Mouse (Mus musculus): ENCODE measurements at regions not wholly inside any gene's neighbourhood (a gene's known extent, or its start where the extent isn't known, plus 50 kb on each side); places are given as distances from the start of the nearest gene placed in this dataset.

DNA sequence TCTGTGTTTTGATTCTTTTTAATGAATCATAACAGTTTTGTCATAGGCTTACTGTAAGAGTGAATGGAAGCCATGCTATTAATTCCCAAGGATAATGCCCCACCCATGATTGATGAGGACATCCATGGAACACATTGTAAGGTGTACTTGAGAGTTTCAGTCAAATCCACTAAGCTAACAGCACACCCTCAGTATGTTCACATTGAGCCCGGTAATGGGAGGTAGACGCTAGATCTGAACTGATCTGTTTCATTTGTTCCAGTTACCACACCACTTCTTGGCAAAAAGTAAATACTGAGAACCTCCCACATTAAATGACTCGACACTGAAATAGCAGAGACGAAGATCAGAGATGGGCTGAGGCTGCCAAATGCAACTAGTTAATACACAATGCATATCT is 165.9 kb downstream of the Klf6 start:
- Histone ChIP-seq H3K9me3 (replicated peaks; ENCODE audit: insufficient read depth, low read length) (no peaks in the 10 kb centered on the region), H3K27me3 (ENCODE audit: control insufficient read depth in 1 of 2, insufficient read depth in 2 of 2, low read length in 2 of 2) (no peaks in the 10 kb centered on the region), H3K36me3 (ENCODE audit: control insufficient read depth in 1 of 2, insufficient read depth in 2 of 2, low read length in 2 of 2) (no peaks in the 10 kb centered on the region), H3K27ac (ENCODE audit: control insufficient read depth, low read depth, low read length) (no peak overlapping the region), H3K79me2 (ENCODE audit: control insufficient read depth, insufficient read depth, low read length, poor library complexity) (no peaks in the 10 kb centered on the region), H3K9ac (ENCODE audit: control insufficient read depth, low read depth, low read length, poor library complexity, severe bottlenecking) (no peak overlapping the region), H3K4me1 (ENCODE audit: control insufficient read depth in 1 of 2, insufficient read depth in 2 of 2, low read length in 2 of 2) (no peaks in the 10 kb centered on the region), H3K4me3 (ENCODE audit: control insufficient read depth in 1 of 2, insufficient read depth in 1 of 2, low read depth in 2 of 2, low read length in 2 of 2) (no peak overlapping the region)
- DNase-seq (ENCODE audit: low read depth, low spot score): no peak
- TF ChIP-seq MAX (IDR thresholded peaks at IDR 0.05; ENCODE audit: low read length): no peak
- TF ChIP-seq E2F4 (IDR thresholded peaks at IDR 0.05; ENCODE audit: borderline replicate concordance, low read depth, low read length): no peak
- TF ChIP-seq MYC (IDR thresholded peaks at IDR 0.05; ENCODE audit: low read depth, low read length): no peak
- TF ChIP-seq RAD21 (IDR thresholded peaks at IDR 0.05; ENCODE audit: low read depth, low read length): no peak
- no peak for TF ChIP-seq EP300 (IDR thresholded peaks at IDR 0.05; ENCODE audit: low read depth in 1 of 2, low read length in 2 of 2)
- TF ChIP-seq GABPA (IDR thresholded peaks at IDR 0.05; ENCODE audit: low read depth, low read length): no peak
- TF ChIP-seq USF2 (IDR thresholded peaks at IDR 0.05; ENCODE audit: borderline replicate concordance in 1 of 2, insufficient read depth in 1 of 2, low read depth in 1 of 2, low read length in 2 of 2): no peak
- TF ChIP-seq CHD2 (IDR thresholded peaks at IDR 0.05; ENCODE audit: low read length): no peak
- no peak for TF ChIP-seq KAT2A (conservative IDR thresholded peaks at IDR 0.05; ENCODE audit: low read depth, low read length)
- TF ChIP-seq NELFE (IDR thresholded peaks at IDR 0.05; ENCODE audit: low read depth, low read length): no peak
- TF ChIP-seq HCFC1 (IDR thresholded peaks at IDR 0.05; ENCODE audit: low read depth, low read length): no peak
- TF ChIP-seq ZKSCAN1 (IDR thresholded peaks at IDR 0.05; ENCODE audit: low read depth, low read length): no peak

GRCm38 (mm10) chr13:6028878-6029277 is 167.6 kb downstream of the Klf6 start:
- Histone ChIP-seq H3K9ac (ENCODE audit: control insufficient read depth, low read depth, low read length, poor library complexity, severe bottlenecking) (no peak overlapping the region), H3K27ac (ENCODE audit: control insufficient read depth, low read depth, low read length) (no peak overlapping the region), H3K79me2 (ENCODE audit: control insufficient read depth, insufficient read depth, low read length, poor library complexity) (no peaks in the 10 kb centered on the region), H3K4me3 (ENCODE audit: control insufficient read depth in 1 of 2, insufficient read depth in 1 of 2, low read depth in 2 of 2, low read length in 2 of 2) (no peak overlapping the region), H3K4me1 (ENCODE audit: control insufficient read depth in 1 of 2, insufficient read depth in 2 of 2, low read length in 2 of 2) (no peaks in the 10 kb centered on the region), H3K36me3 (ENCODE audit: control insufficient read depth in 1 of 2, insufficient read depth in 2 of 2, low read length in 2 of 2) (no peaks in the 10 kb centered on the region), H3K27me3 (ENCODE audit: control insufficient read depth in 1 of 2, insufficient read depth in 2 of 2, low read length in 2 of 2) (no peaks in the 10 kb centered on the region), H3K9me3 (replicated peaks; ENCODE audit: insufficient read depth, low read length) (no peaks in the 10 kb centered on the region)
- no peak for TF ChIP-seq MAFK (IDR thresholded peaks at IDR 0.05; ENCODE audit: borderline replicate concordance, low read depth, low read length)
- no peak for TF ChIP-seq JUND (IDR thresholded peaks at IDR 0.05; ENCODE audit: low read depth, low read length)
- TF ChIP-seq USF1 (IDR thresholded peaks at IDR 0.05; ENCODE audit: low read depth, low read length): no peak
- no peak for TF ChIP-seq CHD1 (IDR thresholded peaks at IDR 0.05; ENCODE audit: low read depth, low read length)
- TF ChIP-seq ZC3H11A (IDR thresholded peaks at IDR 0.05; ENCODE audit: low read depth, low read length): no peak
- TF ChIP-seq CHD2 (IDR thresholded peaks at IDR 0.05; ENCODE audit: low read length): no peak
- no peak for TF ChIP-seq CTCF (IDR thresholded peaks at IDR 0.05 in 2 of 3, conservative IDR thresholded peaks at IDR 0.05 in 1 of 3; ENCODE audit: control insufficient read depth in 1 of 3, insufficient read depth in 1 of 3, low read depth in 2 of 3, low read length in 3 of 3, poor library complexity in 1 of 3, severe bottlenecking in 1 of 3)
- TF ChIP-seq RCOR1 (IDR thresholded peaks at IDR 0.05; ENCODE audit: low read depth, low read length): no peak
- TF ChIP-seq HCFC1 (IDR thresholded peaks at IDR 0.05; ENCODE audit: low read depth, low read length): no peak
- DNase-seq (ENCODE audit: low read depth, low spot score): no peak
